Mouse (Mus musculus): Measurements from ENCODE around the gene Zbtb20.

Gene Zbtb20

DNA sequence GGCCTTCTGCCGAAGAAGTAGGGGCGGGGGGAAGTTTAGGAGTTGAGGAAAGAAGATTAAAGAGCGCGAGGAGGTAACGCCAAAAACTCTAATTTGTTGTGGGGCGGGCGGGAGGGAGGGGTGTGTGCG is at the start of gene Zbtb20:
Zbtb20 (plus strand) TSS at position 30 of the 129 bp plus-strand sequence.
- no peak for DNase-seq (ENCODE audit: low spot score in 2 of 2)

DNA sequence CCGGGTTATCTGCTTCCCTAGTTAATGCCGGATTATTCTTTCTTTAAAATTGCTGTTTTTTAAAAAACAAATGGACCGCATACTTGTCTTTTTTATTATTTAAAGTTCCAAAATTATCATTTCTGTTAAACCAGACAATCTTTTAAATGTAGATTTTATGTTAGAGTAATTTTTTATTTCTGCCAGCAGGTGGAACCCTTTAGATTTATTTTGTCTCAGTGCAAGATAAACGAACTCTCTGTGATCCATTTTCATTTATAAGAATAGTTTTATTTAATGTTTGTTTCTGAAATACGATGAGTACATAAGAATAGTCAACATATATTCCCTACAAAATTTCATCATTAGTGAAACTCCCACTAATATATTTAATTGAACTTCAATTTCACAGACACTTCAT is 39.7 kb upstream of the Zbtb20 start:
- DNase-seq (ENCODE audit: low spot score in 2 of 2): no peak

GRCm38 (mm10) chr16:42836404-42837120 is 39.1 kb upstream of the Zbtb20 start:
- no peak for DNase-seq (ENCODE audit: low spot score in 2 of 2)

DNA sequence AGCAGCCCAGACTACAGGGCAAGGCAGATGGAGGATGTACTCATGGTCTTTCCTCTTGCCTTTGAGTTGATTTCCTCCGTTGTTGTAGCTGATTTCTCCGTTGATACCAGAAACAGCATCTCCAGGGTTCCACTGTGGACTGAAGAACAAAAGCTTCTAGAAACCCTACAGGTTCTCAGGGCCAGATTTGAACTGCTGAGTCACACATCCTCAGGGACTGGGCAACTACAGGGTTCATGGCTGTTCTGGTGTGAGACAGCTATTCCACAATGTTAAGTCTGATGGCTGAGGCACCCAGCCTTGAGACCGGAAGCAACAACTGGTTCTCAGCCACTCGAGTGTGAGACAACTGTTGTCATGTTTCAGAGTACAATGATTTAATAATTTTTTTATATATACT is 37.5 kb upstream of the Zbtb20 start:
- DNase-seq (ENCODE audit: low spot score in 2 of 2): no peak

DNA sequence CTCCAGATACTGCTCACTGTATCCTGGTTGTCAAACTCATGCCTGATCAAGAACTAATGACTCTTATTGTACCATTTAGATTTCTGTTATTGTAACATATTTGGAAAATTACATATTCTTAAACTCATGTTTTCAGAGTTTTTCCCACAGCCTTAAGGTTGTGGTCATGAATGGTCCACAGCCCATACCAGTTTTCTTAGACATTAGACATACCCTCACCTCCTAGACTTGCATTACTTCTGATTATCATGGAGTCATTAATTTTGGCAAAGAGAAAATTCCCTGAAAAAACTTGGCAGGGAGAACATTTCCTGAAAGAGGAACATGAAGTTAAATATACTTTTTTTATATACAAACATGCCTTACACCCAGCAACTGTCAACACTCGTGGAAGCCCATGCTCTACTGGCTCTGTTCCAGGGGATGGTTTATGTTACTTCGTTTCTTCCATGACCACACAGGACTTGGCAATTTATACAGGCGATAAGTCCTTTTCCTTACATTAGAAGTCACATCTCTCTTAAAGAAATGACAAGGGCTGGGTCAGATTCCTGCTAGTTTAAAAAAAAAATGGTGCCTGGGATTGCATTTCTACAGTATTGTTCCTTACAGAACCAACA is 18.0 kb upstream of the Zbtb20 start:
- no peak for DNase-seq (ENCODE audit: low spot score in 2 of 2)

DNA sequence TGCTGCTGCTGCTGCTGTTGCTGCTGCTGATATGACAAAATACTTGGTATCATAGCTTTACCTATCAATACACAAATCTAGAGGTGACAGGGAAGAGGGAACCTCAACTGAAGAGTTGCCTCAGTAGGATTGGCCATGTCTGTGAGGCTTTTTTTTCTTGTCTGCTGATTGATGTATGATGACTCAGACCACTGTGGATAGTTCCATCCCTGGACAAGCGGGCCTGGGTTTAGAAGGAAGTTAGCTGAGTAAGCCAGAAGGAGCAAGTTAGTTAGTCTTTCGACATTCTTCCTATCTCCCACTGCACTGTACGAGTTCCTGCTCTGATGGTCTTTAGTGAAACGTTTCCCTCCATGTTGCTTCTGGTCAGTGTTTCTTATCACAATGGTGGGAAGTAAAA is 16.4 kb upstream of the Zbtb20 start:
- DNase-seq (ENCODE audit: low spot score in 2 of 2): no peak

DNA sequence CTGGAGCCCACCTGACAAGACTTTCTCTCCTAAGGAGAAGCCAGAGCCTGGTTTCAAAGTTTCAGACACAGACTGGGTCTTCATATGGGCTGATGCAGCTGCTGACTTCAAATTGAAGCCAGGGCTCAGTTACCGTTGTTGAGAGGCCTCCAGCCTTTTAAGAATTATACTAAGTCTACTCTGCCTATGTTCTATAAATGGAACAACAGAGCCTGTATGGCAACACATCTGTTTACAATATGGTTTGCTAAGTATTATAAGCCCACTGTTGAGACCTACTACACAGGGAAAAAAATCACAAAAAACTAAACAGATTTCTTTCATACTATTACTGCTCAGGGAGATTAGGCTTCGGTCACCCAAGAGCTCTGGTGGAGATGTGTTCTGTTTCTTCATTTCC is 12.4 kb upstream of the Zbtb20 start:
- no peak for DNase-seq (ENCODE audit: low spot score in 2 of 2)

DNA sequence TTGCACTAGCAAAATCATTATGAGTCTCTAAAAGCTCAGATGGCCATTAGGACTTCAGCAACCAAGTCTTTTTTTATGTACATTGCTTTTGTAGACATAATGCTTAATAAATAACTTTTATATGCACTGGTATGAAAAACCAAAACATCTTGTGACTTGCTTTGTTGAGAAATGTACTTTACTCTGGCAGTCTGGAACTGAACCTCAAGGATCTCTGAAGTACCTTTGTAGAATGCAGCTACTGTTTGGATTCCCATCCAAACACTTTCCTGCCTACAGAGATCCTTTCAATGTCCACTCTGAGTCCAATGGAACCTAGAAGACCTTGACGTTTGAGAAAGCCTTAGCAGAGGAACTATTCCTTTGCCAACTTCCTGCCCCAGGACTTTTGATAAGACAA is 9.6 kb upstream of the Zbtb20 start:
- no peak for DNase-seq (ENCODE audit: low spot score in 2 of 2)

DNA sequence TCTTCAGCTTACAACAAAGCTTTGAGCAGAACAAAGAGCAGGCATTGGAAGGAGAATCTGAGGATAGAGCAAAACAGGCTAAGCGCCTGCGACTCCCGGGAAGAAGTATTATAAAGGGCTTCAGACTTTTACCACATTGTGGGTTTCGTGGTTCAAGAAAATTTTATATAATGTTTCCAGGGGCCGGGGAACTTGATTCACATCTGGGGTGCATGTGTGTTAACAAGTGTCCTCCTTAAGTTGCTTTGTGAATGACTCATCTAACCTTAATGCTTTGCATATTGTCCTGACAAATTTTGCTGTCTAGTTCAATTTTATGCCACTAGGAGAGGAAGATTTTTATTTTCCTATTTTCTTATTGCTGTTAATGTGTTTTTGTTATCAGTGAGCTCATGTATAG is 3.6 kb upstream of the Zbtb20 start:
- DNase-seq (ENCODE audit: low spot score in 2 of 2): no peak

- DNase-seq (ENCODE audit: low spot score in 2 of 2): no peak
Measured at GRCm38 (mm10) chr16:42873942-42874341, 1.7 kb upstream of the Zbtb20 start.

DNA sequence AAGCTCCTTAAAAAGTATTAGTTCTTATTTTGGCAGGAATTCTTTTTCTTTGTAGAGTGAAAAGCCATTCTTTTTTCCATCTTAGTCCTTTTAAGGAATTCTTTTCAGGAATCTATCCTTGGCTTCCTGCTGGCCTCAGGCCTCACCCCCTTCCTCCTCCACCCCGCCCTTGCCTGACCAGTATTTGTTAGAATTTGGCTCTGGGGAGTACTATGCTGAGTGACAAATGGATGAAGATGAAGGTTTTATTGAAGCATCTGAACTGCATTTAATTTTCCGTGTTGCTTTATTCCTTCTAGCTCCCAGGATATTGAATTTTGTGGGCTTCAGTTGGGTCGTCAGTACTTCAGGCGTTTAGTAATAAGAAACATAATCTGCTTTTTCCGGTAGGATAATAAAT is 1.2 kb upstream of the Zbtb20 start:
- DNase-seq (ENCODE audit: low spot score in 2 of 2): peak in 1 of 2 experiments; percentile 14

DNA sequence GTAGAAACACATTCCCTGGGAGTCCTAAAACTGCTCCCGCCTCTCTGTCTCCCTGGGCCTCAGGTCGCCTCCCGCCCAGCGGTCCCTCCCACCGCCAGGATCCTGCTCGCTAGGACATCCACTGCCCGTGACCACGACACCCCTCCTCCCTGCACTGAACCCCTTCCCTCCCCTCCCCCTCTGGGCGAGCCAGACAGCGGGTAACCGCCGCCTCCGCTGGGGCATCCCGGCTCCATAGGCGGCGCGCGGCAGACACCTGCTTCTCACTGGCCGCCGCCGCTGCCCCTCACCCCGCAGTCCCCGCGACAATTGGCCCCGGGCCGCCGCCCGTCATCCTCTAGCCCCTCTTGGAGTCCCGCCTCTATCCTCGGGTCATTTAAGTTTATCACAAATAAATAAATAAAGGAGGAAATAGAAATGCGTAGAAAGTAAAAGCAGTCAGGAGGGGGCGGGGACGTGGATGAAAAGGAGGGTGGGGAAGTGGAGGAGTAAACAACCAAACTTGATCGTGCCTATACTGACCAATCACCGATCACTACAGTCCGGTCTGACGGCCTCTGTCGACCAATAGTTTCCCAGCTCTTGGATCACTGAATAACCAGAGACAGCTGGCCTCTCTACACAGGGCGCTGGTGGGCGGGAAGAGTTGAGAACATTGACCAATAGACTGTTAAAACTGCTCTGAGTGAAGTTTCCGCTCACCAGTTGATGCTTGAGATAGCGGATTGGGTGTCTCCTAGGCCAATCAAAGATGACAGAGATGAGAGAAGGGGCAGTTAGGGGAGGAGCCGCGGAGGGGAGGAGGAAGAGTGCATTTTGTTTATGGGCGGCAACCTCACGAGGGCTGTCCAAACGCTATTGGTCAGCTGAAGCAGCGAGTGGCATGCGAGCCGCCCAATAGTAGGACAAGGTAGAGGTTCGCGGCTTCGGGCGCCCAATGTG is 500 bp upstream of the Zbtb20 start:
- peak; percentile 100 for DNase-seq (ENCODE audit: low spot score in 2 of 2)

DNA sequence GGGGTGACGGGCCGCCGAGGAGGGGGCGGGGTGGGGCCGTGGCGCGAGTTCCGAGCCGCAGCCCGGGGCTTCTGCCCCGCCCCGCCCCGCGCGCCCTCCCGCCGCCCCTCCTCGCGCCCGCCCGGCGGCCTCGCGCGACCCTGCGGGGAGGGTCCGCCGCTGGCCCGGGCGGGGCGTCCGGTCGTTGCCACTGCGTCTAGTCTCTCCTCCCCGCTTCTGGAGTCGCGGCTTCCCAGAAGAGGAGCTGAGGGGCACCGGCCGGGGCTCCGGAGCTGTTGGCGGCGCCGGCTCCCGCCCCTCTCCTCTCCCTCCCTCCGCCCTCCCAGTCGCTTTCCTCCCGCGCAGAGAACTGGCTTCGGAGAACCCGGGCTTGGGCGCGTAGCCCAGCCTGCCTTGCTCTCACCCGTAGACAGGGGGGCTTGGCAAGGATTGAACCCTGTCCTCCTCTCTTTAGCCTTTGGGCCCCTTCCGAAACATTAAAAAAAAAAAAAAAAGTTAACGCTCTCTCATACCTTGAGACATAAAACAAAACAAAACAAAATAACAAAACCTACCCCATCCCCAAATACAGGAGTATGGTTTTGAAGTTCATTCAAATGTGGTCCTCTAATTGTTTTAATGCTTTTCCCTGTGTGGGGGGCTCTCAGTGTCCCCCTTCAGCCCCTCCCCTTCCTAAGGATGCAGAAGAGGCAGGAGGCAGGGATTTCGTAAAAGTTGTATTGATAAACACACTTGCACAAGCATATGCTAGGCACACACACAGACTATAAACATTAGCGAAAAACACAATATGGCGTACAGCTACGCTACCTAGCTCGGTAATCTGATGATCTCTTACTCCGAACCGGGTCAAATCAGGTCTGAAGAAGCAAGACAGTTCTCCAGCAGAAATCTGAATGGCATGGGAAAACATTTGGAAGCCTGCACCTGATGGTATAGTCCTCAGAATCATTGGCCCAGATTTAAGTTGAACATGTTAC is 630 bp downstream of the Zbtb20 start:
- DNase-seq (ENCODE audit: low spot score in 2 of 2): peak in 1 of 2 experiments; percentile 42

GRCm38 (mm10) chr16:42880046-42880445 is 4.4 kb downstream of the Zbtb20 start:
- DNase-seq (ENCODE audit: low spot score in 2 of 2): no peak

- DNase-seq (ENCODE audit: low spot score in 2 of 2): no peak
Measured at GRCm38 (mm10) chr16:42885538-42885937, 9.9 kb downstream of the Zbtb20 start.

DNA sequence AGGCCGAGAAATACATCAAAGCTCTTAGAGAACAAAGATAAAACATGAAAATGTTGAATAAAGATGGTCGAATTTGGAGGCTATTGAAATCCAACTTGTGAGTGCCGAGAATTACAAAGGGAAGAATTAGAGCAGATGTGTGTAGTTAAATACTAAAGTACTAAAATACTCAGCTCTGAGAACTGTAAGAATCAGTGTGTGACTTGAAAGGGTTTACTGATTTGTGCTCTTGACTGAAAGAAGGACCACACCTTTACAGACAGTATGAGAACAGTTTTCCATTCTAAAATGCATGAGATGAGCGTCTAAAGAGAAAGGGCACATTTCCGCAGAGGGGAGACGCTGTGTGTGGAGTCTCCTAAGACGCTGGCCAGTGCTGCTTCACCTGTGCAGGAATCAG is 10.3 kb downstream of the Zbtb20 start:
- DNase-seq (ENCODE audit: low spot score in 2 of 2): no peak

DNA sequence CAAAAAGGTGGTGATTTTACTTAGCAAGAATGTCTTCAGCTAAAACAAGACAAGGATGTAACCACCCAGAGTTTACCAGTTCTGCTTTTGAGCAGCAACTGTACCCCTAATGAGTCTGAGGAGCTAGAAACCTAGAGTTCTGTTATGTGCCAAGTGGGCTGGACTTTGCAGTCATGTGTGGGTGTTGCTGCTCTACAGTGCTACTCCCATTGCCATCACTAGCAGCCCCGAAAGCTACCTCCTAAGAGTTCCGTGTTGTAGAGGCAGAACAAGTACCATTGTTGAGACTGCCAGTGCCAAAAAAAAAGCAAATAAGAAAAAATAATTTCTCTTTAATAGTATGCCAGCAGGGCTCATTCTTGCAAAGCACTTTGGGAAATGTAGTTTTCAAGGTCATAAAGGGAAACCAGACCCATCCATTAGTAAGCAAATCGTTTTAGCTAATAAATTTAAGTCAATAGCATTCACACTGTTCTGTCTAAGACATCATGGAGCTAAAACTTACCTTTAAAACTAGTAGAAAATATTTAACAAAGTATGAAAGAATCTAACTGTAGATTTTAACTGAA is 21.5 kb downstream of the Zbtb20 start:
- peak in 1 of 2 experiments; percentile 38 for DNase-seq (ENCODE audit: low spot score in 2 of 2)

GRCm38 (mm10) chr16:42900328-42900727 is 24.6 kb downstream of the Zbtb20 start:
- no peak for DNase-seq (ENCODE audit: low spot score in 2 of 2)

- DNase-seq (ENCODE audit: low spot score in 2 of 2): no peak
Measured at GRCm38 (mm10) chr16:42907283-42907701, 31.6 kb downstream of the Zbtb20 start.

DNA sequence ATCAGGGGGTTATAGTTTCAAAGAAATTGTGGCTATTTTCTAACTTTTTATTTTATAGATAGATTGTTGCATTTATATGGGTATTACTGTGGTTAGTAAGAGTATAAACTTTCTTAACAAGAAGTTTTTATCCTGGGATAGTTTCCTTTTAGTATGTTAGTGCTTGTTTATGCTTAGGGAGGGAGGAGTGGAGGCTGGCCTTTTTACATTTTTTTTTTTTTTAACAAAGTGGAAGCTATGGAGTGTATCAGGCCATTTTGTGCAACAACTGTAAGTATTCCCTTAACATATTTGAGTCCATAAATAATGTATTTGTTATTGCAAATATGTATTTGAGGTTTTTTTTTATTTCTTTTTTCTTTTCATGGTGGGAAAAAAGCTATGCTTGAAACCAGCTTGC is 32.7 kb downstream of the Zbtb20 start:
- DNase-seq (ENCODE audit: low spot score in 2 of 2): no peak

GRCm38 (mm10) chr16:42908896-42909295 is 33.2 kb downstream of the Zbtb20 start:
- DNase-seq (ENCODE audit: low spot score in 2 of 2): no peak
